Mouse (Mus musculus) bone marrow macrophage, adult 2 months (primary cell): ENCODE measurements at regions not wholly inside any gene's neighbourhood (a gene's known extent, or its start where the extent isn't known, plus 50 kb on each side); places are given as distances from the start of the nearest gene placed in this dataset.

Experiments
- CTCF ChIP-seq: IDR thresholded peaks from 2 replicates; pipeline ENCODE4 v1.5.1; 2012; ENCODE audit warnings: low read depth, mild to moderate bottlenecking, low read length, moderate library complexity
- POLR2A ChIP-seq: IDR thresholded peaks from 2 replicates; pipeline ENCODE4 v1.6.1; 2012; ENCODE audit warnings: mild to moderate bottlenecking, low read depth, low read length, borderline replicate concordance

GRCm38 (mm10) chr14:9433081-9433590 is 767.1 kb upstream of the 4930452B06Rik start:
- TF ChIP-seq CTCF (no peak), POLR2A (no peak)
